Mouse (Mus musculus) hindbrain, embryonic 16.5 days (tissue): ENCODE measurements around the gene Kcnip3. TPM values are rescaled to one million over a fixed set of nuclear protein-coding genes. Genes with fewer than 3 reads are reported as not detected.
A peak's percentile ranks its signal among the peaks of the same experiment; 100 is the strongest.

Source experiments
- ATAC-seq: fragments of 200-750 bp; cut with Nextera tagmentation; 2 replicates; pipeline ENCODE4 v1.8.0; 2017; ENCODE audit warnings: moderate TSS enrichment, moderate library complexity
- H3K27ac ChIP-seq: fragments of 300-500 bp; sonication (generic); 2 replicates; pipeline ENCODE4 v1.5.1; 2014; ENCODE audit warnings: low read depth, mild to moderate bottlenecking, control low read depth, low read length, moderate library complexity
- H3K27me3 ChIP-seq: fragments of 300-500 bp; sonication (generic); replicated peaks from 2 replicates; pipeline ENCODE4 v1.6.1; 2014; ENCODE audit warnings: low read length; ENCODE audit not compliant: control insufficient read depth, insufficient read depth
- H3K36me3 ChIP-seq: fragments of 300-500 bp; sonication (generic); 2 replicates; pipeline ENCODE4 v1.6.1; 2014; ENCODE audit warnings: mild to moderate bottlenecking, low read length, moderate library complexity, mixed read lengths; ENCODE audit not compliant: control insufficient read depth, insufficient read depth
- H3K4me1 ChIP-seq: fragments of 300-500 bp; sonication (generic); 2 replicates; pipeline ENCODE4 v1.6.1; 2014; ENCODE audit warnings: low read depth, low read length; ENCODE audit not compliant: control insufficient read depth, insufficient read depth
- H3K4me2 ChIP-seq: fragments of 300-500 bp; sonication (generic); 2 replicates; pipeline ENCODE4 v1.6.1; 2014; ENCODE audit warnings: mild to moderate bottlenecking, low read length, control low read depth, moderate library complexity
- H3K4me3 ChIP-seq: fragments of 300-500 bp; sonication (generic); 2 replicates; pipeline ENCODE4 v1.5.1; 2014; ENCODE audit warnings: mild to moderate bottlenecking, low read length, control low read depth, moderate library complexity
- H3K9ac ChIP-seq: fragments of 300-500 bp; sonication (generic); 2 replicates; pipeline ENCODE4 v1.6.1; 2014; ENCODE audit warnings: low read depth, mild to moderate bottlenecking, control low read depth, low read length, moderate library complexity
- H3K9me3 ChIP-seq: fragments of 300-500 bp; sonication (generic); 2 replicates; pipeline ENCODE4 v1.6.1; 2014; ENCODE audit warnings: mild to moderate bottlenecking, low read length, moderate library complexity; ENCODE audit not compliant: control insufficient read depth
- WGBS: fragments of 180-500 bp; shearing (Covaris S2); extraction: QIAGEN DNeasy Blood & Tissue Kit; methylation state at CpG from one replicate; pipeline ENCODE4 v1.1.7; 2014; 5-methylcytosine and 5-hydroxymethylcytosine counted together
- polyA plus RNA-seq: library from polyadenylated mRNA; unstranded; fragments of >200 nt; fragmentation: Nextera tagmentation; extraction: Ambion mirVana; gene quantifications from 2 replicates; pipeline ENCODE4 v1.2.1, GENCODE M21; 2015

Kcnip3 gene
- polyA plus RNA-seq, 1 experiment from 2014 or later = 15.4 TPM

GRCm38 (mm10) chr2:127507967-127508660, 13.8 kb downstream of the Kcnip3 start:
- WGBS = 56% methylated on average over 7 of the region's 7 CpGs
- ATAC-seq = no peak; the same call in 1 of the 2 replicates
- H3K4me2 ChIP-seq = no peak overlapping the region
- no peak overlapping the region for H3K4me3 ChIP-seq
- H3K27ac ChIP-seq = no peak overlapping the region; the same call in 1 of the 2 replicates
- H3K36me3 ChIP-seq = no peaks in the 10 kb centered on the region
- H3K9ac ChIP-seq = no peak overlapping the region
- no peaks in the 10 kb centered on the region for H3K9me3 ChIP-seq
- H3K27me3 ChIP-seq = no peaks in the 10 kb centered on the region
- peaks cover 7% of the 10 kb centered on the region for H3K4me1 ChIP-seq

DNA sequence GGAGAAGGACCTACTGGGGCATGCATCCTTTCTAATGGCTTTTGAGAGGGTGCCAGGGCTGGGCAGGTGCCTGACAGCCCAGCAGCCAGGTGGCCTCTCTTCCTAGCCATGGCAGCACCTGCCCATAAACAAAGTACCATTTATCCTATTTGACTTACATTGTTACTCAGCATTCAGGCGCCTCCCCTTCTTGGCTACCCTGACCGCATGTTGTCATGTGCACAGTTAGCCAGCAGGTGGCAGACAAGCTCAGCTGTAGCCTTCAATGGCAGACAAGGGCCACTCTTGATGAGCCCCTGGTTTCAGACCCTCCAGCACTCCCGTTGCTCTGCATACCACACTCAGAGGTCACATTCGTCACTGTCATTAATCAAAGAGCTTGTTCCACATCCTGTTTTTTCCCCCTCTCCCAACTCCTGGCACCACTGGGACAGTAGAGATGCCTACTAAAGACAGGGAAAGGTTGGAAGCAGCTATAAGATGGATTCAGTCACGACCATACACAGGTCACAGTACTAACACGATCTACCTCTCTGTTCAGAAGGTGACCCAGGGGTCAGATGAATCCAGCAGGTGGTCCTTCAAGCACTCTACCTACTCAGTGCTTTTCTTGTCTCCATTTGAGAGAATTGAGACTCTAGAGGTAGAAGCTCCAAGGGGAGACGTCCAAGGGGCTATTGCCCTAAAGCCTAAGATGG, 14.7 kb downstream of the Kcnip3 start:
- Histone ChIP-seq H3K36me3 (no peaks in the 10 kb centered on the region), H3K9ac (no peak overlapping the region), H3K27ac (no peak overlapping the region), H3K4me1 (peaks cover 7% of the 10 kb centered on the region), H3K9me3 (no peaks in the 10 kb centered on the region), H3K27me3 (no peaks in the 10 kb centered on the region), H3K4me3 (no peak overlapping the region), H3K4me2 (no peak overlapping the region)
- 30% methylated on average over 7 of the region's 7 CpGs for WGBS
- ATAC-seq = peak; percentile 62

DNA sequence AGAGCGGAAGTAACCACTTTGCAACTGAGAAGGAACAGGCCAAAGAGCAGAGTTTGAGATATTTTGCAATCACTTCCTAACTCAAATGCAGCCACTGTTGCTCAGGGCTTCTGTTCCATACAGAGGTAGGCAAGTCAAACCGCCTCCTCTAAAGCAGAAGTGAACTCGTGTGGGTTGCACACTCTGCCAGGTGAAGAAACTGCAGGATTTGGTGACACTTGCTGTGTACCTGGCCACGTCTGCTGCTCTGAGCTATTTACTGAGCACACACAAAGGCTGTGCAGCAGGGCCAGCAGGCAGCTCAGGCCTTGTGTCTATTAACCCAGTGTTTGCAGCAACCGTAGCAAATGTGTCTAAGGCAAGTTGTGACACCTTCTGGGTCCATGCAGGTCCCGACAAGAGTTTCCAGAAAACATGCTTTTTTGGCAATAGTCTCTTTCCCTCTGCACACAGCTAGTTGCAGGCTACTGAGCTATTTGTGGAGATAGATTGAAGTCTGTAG, 15.7 kb downstream of the Kcnip3 start:
- Histone ChIP-seq H3K9ac (no peak overlapping the region; the same call in 1 of the 2 replicates), H3K4me1 (peaks cover 7% of the 10 kb centered on the region), H3K36me3 (no peaks in the 10 kb centered on the region), H3K27me3 (no peaks in the 10 kb centered on the region), H3K9me3 (no peaks in the 10 kb centered on the region), H3K27ac (no peak overlapping the region), H3K4me3 (no peak overlapping the region), H3K4me2 (no peak overlapping the region)
- 91% methylated on average over 6 of the region's 6 CpGs for WGBS
- no peak for ATAC-seq

DNA sequence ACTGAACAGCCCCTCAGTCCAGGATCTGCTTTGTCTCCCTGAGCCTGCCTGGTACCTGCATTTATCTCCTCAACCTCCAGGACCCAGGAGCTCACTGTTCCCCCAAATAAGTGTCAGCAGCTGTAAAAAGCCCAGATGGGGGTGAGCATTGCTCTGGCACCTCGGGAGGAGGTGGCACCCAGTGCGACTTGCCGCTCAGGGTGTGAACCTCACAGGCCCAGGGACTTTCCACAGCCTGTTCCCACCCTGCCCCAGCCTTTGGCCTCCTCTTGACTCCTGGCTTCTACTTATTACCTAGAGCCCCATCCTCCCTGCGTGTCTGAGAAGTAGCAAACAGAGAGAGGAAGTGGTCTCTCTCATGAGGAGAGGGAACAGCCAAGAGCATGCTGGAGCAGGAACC, 16.7 kb downstream of the Kcnip3 start:
- no peaks in the 10 kb centered on the region for H3K36me3 ChIP-seq
- no peaks in the 10 kb centered on the region for H3K27me3 ChIP-seq
- H3K9ac ChIP-seq = no peak overlapping the region
- H3K4me3 ChIP-seq = no peak overlapping the region
- H3K4me1 ChIP-seq = peaks cover 7% of the 10 kb centered on the region
- no peak overlapping the region for H3K4me2 ChIP-seq
- H3K27ac ChIP-seq = no peak overlapping the region; the same call in 1 of the 2 replicates
- no peaks in the 10 kb centered on the region for H3K9me3 ChIP-seq
- WGBS = 69% methylated on average over 4 of the region's 4 CpGs
- ATAC-seq = no peak

- Histone ChIP-seq H3K9me3 (no peaks in the 10 kb centered on the region), H3K4me3 (no peak overlapping the region), H3K4me2 (no peak overlapping the region), H3K36me3 (no peaks in the 10 kb centered on the region), H3K27ac (peak overlapping the region; percentile 59), H3K27me3 (no peaks in the 10 kb centered on the region), H3K9ac (no peak overlapping the region), H3K4me1 (peaks cover 7% of the 10 kb centered on the region)
- WGBS = 44% methylated on average over 8 of the region's 8 CpGs
- ATAC-seq = peak; percentile 77
Measured at GRCm38 (mm10) chr2:127503751-127504549, 17.9 kb downstream of the Kcnip3 start.

DNA sequence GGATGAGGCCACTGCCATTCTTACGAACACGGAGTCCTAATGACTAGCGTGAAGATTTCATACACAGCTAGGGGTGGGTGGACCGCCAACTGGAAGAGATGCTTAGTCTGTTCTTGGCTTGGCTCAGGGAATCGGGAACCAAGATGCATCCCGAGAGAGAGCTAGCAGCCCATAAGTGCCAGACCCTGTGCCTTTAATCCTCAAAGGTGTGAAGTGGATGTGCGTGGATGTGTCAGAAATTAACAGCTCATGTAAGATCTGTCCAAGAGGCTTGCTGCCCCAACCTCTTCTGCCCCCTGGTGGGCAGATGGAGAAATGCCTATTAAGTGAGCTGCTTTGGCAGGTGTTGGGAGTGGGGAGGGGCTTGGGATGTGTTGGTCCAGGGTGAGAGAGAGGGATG, 20.8 kb downstream of the Kcnip3 start:
- H3K4me1 ChIP-seq = peaks cover 7% of the 10 kb centered on the region
- no peak for ATAC-seq
- no peaks in the 10 kb centered on the region for H3K36me3 ChIP-seq
- no peak overlapping the region for H3K9ac ChIP-seq
- WGBS = 56% methylated on average over 7 of the region's 7 CpGs
- no peak overlapping the region for H3K4me3 ChIP-seq
- no peaks in the 10 kb centered on the region for H3K27me3 ChIP-seq
- H3K9me3 ChIP-seq = no peaks in the 10 kb centered on the region
- no peak overlapping the region for H3K27ac ChIP-seq
- H3K4me2 ChIP-seq = no peak overlapping the region

DNA sequence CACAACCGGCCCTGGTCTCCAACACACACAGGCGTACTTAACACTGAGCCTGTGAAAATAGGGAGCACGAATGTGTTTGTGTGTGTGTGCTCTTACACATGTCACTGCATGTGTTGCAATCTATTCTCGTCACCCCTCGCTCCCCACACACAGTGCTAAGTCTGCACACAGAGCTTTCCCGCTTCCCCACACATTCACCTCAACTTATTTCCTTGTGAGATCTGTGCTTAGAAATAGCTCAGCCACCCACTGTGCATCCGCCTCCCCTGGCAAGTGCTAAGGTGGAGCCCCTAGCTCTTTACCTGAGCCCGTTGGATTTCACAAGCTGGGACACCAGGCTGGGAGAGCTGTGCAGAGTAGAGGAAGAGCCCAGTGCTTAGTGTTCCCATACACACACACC, 23.1 kb downstream of the Kcnip3 start:
- H3K4me1 ChIP-seq = no peaks in the 10 kb centered on the region
- 77% methylated on average over 8 of the region's 8 CpGs for WGBS
- H3K9me3 ChIP-seq = no peaks in the 10 kb centered on the region
- ATAC-seq = no peak
- H3K4me3 ChIP-seq = no peak overlapping the region
- H3K9ac ChIP-seq = no peak overlapping the region
- H3K4me2 ChIP-seq = no peak overlapping the region
- H3K27ac ChIP-seq = no peak overlapping the region
- H3K27me3 ChIP-seq = no peaks in the 10 kb centered on the region
- H3K36me3 ChIP-seq = no peaks in the 10 kb centered on the region

GRCm38 (mm10) chr2:127496321-127496720, 25.6 kb downstream of the Kcnip3 start:
- no peak for ATAC-seq
- 38% methylated on average over 1 of the region's 1 CpGs for WGBS

More at GRCm38 (mm10) chr2:127496321-127496720, 25.6 kb downstream of the Kcnip3 start:
- no peak overlapping the region for H3K4me3 ChIP-seq
- no peaks in the 10 kb centered on the region for H3K36me3 ChIP-seq
- no peak overlapping the region for H3K27ac ChIP-seq
- H3K9me3 ChIP-seq = no peaks in the 10 kb centered on the region
- no peaks in the 10 kb centered on the region for H3K4me1 ChIP-seq
- no peak overlapping the region for H3K9ac ChIP-seq
- no peak overlapping the region for H3K4me2 ChIP-seq
- H3K27me3 ChIP-seq = no peaks in the 10 kb centered on the region
